Mouse (Mus musculus) megakaryocyte, embryonic 14.5 days (primary cell): Measurements from ENCODE around the gene Abcg4.

Experiments used
- FLI1 ChIP-seq: IDR thresholded peaks from 2 replicates; pipeline ENCODE4 v1.6.1; 2012; ENCODE audit warnings: low read length, inconsistent platforms, mixed read lengths
- GATA1 ChIP-seq: IDR thresholded peaks from 3 replicates; pipeline ENCODE4 v1.6.1; 2012; ENCODE audit warnings: mixed read lengths, low read length, inconsistent platforms, borderline replicate concordance

DNA sequence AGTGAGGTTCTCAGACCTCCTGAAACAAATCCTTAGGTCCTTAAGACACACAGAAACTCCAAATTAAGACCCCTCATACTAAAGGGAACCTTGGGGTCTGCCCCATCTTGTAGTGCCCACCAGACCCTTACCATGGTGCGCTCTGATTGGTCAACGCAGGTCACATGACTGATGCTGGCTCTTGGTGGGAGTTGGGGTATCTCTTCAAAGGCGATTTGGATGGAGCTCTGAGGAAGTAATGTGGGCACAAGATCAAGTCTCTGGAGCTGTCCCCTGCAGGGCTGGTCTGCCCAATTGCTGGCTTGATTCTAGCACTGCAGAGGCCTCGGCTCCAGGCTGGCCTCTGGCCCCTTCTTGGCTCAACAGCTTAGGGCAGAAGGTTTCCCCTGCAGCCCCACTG, 29.0 kb upstream of the Abcg4 start:
- TF ChIP-seq GATA1 = no peak
- TF ChIP-seq FLI1 = no peak
